Comparison of ENCODE assay signal across 24 mouse cellular contexts in genomic region chrX:111644945-111645344, GRCm38 (mm10). TPM values are rescaled to one million over a fixed set of nuclear protein-coding genes. Genes with fewer than 3 reads are reported as not detected.
DNase-seq lines count a peak whose midpoint lies in the region; ATAC-seq and TF ChIP-seq lines count a peak whose summit lies in the region.
"Had no signal": no experiment of that assay in that cellular context is flagged by ENCODE, and none has a peak within 500 bp of the region (broad histone marks: within the 10 kb centered on the region; RNA-seq: fewer than 3 reads in every experiment).

No protein-coding gene starts in this region.

- H3K4me1 ChIP-seq in ES-Bruce4 (ENCODE audit: control insufficient read depth, insufficient read depth, low read length), result no peaks in the 10 kb centered on the region
- no peaks in the 10 kb centered on the region for H3K4me1 ChIP-seq in intestine, embryonic 16.5 days (ENCODE audit: control insufficient read depth, insufficient read depth, low read length)
- H3K4me1 ChIP-seq in liver, embryonic 11.5 days (replicated peaks; ENCODE audit: control insufficient read depth, insufficient read depth, low read length), result no peaks in the 10 kb centered on the region
- H3K4me1 ChIP-seq in heart, adult 2 months (ENCODE audit: control insufficient read depth, insufficient read depth, low read length), result no peaks in the 10 kb centered on the region
- no peaks in the 10 kb centered on the region for H3K4me1 ChIP-seq in midbrain, postnatal 0 days (ENCODE audit: insufficient read depth, low read length)
- H3K4me1 ChIP-seq: embryonic facial prominence, embryonic 10.5 days; embryonic facial prominence, embryonic 12.5 days; forebrain, embryonic 13.5 days; forebrain, embryonic 15.5 days had no signal

- no peak for TF ChIP-seq CTCF in ES-Bruce4 (IDR thresholded peaks at IDR 0.05; ENCODE audit: low read depth, low read length)
- no peak for TF ChIP-seq CTCF in heart, adult 2 months (IDR thresholded peaks at IDR 0.05)
- no peak for TF ChIP-seq CTCF in midbrain, postnatal 0 days (IDR thresholded peaks at IDR 0.05)

- no peak overlapping the region for H3K27ac ChIP-seq in ES-Bruce4 (ENCODE audit: insufficient read depth, low read length)
- no peak overlapping the region for H3K27ac ChIP-seq in intestine, embryonic 16.5 days (ENCODE audit: low read length)
- no peak overlapping the region for H3K27ac ChIP-seq in liver, embryonic 11.5 days (ENCODE audit: low read depth, low read length)
- no peak overlapping the region for H3K27ac ChIP-seq in heart, adult 2 months
- no peak overlapping the region for H3K27ac ChIP-seq in midbrain, postnatal 0 days (ENCODE audit: low read depth, low read length)
- H3K27ac ChIP-seq: embryonic facial prominence, embryonic 10.5 days; embryonic facial prominence, embryonic 12.5 days; forebrain, embryonic 13.5 days; forebrain, embryonic 15.5 days had no signal

- no peak for TF ChIP-seq POLR2A in ES-Bruce4 (IDR thresholded peaks at IDR 0.05; ENCODE audit: insufficient read depth, low read length)
- no peak for TF ChIP-seq POLR2A in heart, adult 2 months (IDR thresholded peaks at IDR 0.05; ENCODE audit: insufficient read depth, low read depth, low read length)

- 0 out of 2 replicates have a peak, but pooled peaks have one; percentile 25 for TF ChIP-seq EP300 in ES-Bruce4 (IDR thresholded peaks at IDR 0.05; ENCODE audit: insufficient read depth, low read depth, low read length)
- TF ChIP-seq EP300 in heart, adult 2 months (IDR thresholded peaks at IDR 0.05; ENCODE audit: insufficient read depth, low read depth, low read length), result no peak

- no peak overlapping the region for H3K9ac ChIP-seq in ES-Bruce4 (ENCODE audit: low read depth, poor library complexity, severe bottlenecking)
- no peak overlapping the region for H3K9ac ChIP-seq in intestine, embryonic 16.5 days (ENCODE audit: low read depth, low read length)
- no peak overlapping the region for H3K9ac ChIP-seq in liver, embryonic 11.5 days (ENCODE audit: low read depth, low read length)
- no peak overlapping the region for H3K9ac ChIP-seq in heart, adult 2 months (ENCODE audit: low read depth, low read length)
- H3K9ac ChIP-seq in midbrain, postnatal 0 days (replicated peaks; ENCODE audit: low read length, poor library complexity, severe bottlenecking), result no peak overlapping the region
- H3K9ac ChIP-seq: embryonic facial prominence, embryonic 12.5 days; forebrain, embryonic 13.5 days; forebrain, embryonic 15.5 days; forebrain, postnatal 0 days had no signal

- H3K9me3 ChIP-seq in ES-Bruce4 (replicated peaks; ENCODE audit: control insufficient read depth, insufficient read depth, low read length, poor library complexity, severe bottlenecking), result no peaks in the 10 kb centered on the region
- no peaks in the 10 kb centered on the region for H3K9me3 ChIP-seq in intestine, embryonic 16.5 days (ENCODE audit: control insufficient read depth, low read length)
- no peaks in the 10 kb centered on the region for H3K9me3 ChIP-seq in liver, embryonic 11.5 days (ENCODE audit: control insufficient read depth, low read length)
- H3K9me3 ChIP-seq in midbrain, postnatal 0 days (ENCODE audit: low read length), result no peaks in the 10 kb centered on the region
- H3K9me3 ChIP-seq: embryonic facial prominence, embryonic 10.5 days; embryonic facial prominence, embryonic 12.5 days; forebrain, embryonic 13.5 days; forebrain, embryonic 15.5 days had no signal

- no peaks in the 10 kb centered on the region for H3K79me2 ChIP-seq in heart, adult 2 months (replicated peaks; ENCODE audit: control insufficient read depth, insufficient read depth, low read length)

- peak; percentile 68 for ATAC-seq in intestine, embryonic 16.5 days
- ATAC-seq in liver, embryonic 11.5 days (replicated peaks; ENCODE audit: low FRiP score), result no peak
- ATAC-seq in midbrain, postnatal 0 days (ENCODE audit: low FRiP score), result no peak
- ATAC-seq: CD4-positive, CD25-positive, alpha-beta regulatory T cell, adult 4 months; forebrain, embryonic 13.5 days; forebrain, embryonic 15.5 days; forebrain, postnatal 0 days had no signal

- peak; percentile 1 for DNase-seq in 3T3-L1 (ENCODE audit: low read depth, low spot score)
- DNase-seq in yolk sac, embryonic 10.5 days (ENCODE audit: low spot score), result peak; percentile 56
- no peak for DNase-seq in liver, embryonic 11.5 days (ENCODE audit: low spot score)
- no peak for DNase-seq in heart, adult 2 months
- no peak for DNase-seq in midbrain, postnatal 0 days (ENCODE audit: low spot score)
- DNase-seq: adrenal gland, adult 2 months; adrenal gland, postnatal 10 days; adrenal gland, postnatal 25 days; B cell, adult 2 months; cerebellum, adult 11-12 months; cerebellum, adult 2 months; cerebellum, adult 9-10 months; cerebellum, postnatal 10 days; cerebellum, postnatal 25 days; forebrain, postnatal 0 days had no signal

- no peak overlapping the region for H3K4me3 ChIP-seq in ES-Bruce4 (ENCODE audit: low read depth, low read length)
- no peak overlapping the region for H3K4me3 ChIP-seq in intestine, embryonic 16.5 days (ENCODE audit: low read length)
- no peak overlapping the region for H3K4me3 ChIP-seq in liver, embryonic 11.5 days (ENCODE audit: low read depth, low read length)
- no peak overlapping the region for H3K4me3 ChIP-seq in heart, adult 2 months
- H3K4me3 ChIP-seq in midbrain, postnatal 0 days (ENCODE audit: low read depth, low read length), result no peak overlapping the region
- H3K4me3 ChIP-seq: embryonic facial prominence, embryonic 10.5 days; embryonic facial prominence, embryonic 12.5 days; forebrain, embryonic 13.5 days; forebrain, embryonic 15.5 days had no signal

- intact Hi-C loops in heart, adult 2 months (cut with DNase I), result no loop called here

- H3K27me3 ChIP-seq in ES-Bruce4 (ENCODE audit: control insufficient read depth, insufficient read depth, low read length, poor library complexity, severe bottlenecking), result no peaks in the 10 kb centered on the region
- H3K27me3 ChIP-seq in intestine, embryonic 16.5 days (replicated peaks; ENCODE audit: control insufficient read depth, insufficient read depth, low read length), result no peaks in the 10 kb centered on the region
- no peaks in the 10 kb centered on the region for H3K27me3 ChIP-seq in liver, embryonic 11.5 days (replicated peaks; ENCODE audit: control insufficient read depth, insufficient read depth, low read length)
- H3K27me3 ChIP-seq in heart, adult 2 months (ENCODE audit: control insufficient read depth, insufficient read depth, low read length), result no peaks in the 10 kb centered on the region
- no peaks in the 10 kb centered on the region for H3K27me3 ChIP-seq in midbrain, postnatal 0 days (ENCODE audit: insufficient read depth, low read length)
- H3K27me3 ChIP-seq: CH12.LX; embryonic facial prominence, embryonic 12.5 days; forebrain, embryonic 13.5 days; forebrain, embryonic 15.5 days had no signal

- H3K36me3 ChIP-seq in ES-Bruce4 (ENCODE audit: control insufficient read depth, insufficient read depth, low read length, poor library complexity, severe bottlenecking), result no peaks in the 10 kb centered on the region
- H3K36me3 ChIP-seq in intestine, embryonic 16.5 days (ENCODE audit: control insufficient read depth, insufficient read depth, low read length), result no peaks in the 10 kb centered on the region
- no peaks in the 10 kb centered on the region for H3K36me3 ChIP-seq in liver, embryonic 11.5 days (ENCODE audit: control insufficient read depth, insufficient read depth, low read length)
- no peaks in the 10 kb centered on the region for H3K36me3 ChIP-seq in heart, adult 2 months (ENCODE audit: control insufficient read depth, insufficient read depth, low read length)
- H3K36me3 ChIP-seq in midbrain, postnatal 0 days (ENCODE audit: insufficient read depth, low read length), result no peaks in the 10 kb centered on the region
- H3K36me3 ChIP-seq: embryonic facial prominence, embryonic 10.5 days; embryonic facial prominence, embryonic 12.5 days; forebrain, embryonic 15.5 days had no signal

- WGBS in intestine, embryonic 16.5 days, result 51% methylated on average over 4 of the region's 4 CpGs
- 66% methylated on average over 4 of the region's 4 CpGs for WGBS in liver, embryonic 11.5 days
- 69% methylated on average over 4 of the region's 4 CpGs for WGBS in heart, adult 2 months
- 87% methylated on average over 4 of the region's 4 CpGs for WGBS in midbrain, postnatal 0 days

- no peak overlapping the region for H3K4me2 ChIP-seq in intestine, embryonic 16.5 days (ENCODE audit: low read depth, low read length)
- H3K4me2 ChIP-seq in liver, embryonic 11.5 days, result no peak overlapping the region
- H3K4me2 ChIP-seq in midbrain, postnatal 0 days (ENCODE audit: low read depth, low read length, poor library complexity, severe bottlenecking), result no peak overlapping the region
- H3K4me2 ChIP-seq: embryonic facial prominence, embryonic 12.5 days; forebrain, embryonic 13.5 days; forebrain, embryonic 15.5 days had no signal

RNA-seq across cellular contexts. Expression of gene Hdx, which starts 51.9 kb away (rescaled TPM):
- 5.4 TPM in 2 replicates for polyA plus RNA-seq in ES-Bruce4 (2011; ENCODE audit: insufficient read depth, insufficient read length, low read depth, missing spikeins)
- polyA plus RNA-seq in intestine, embryonic 16.5 days (2015; fragmentation: Nextera tagmentation; extraction: Ambion mirVana), result 0.39 and 0.42 TPM in 2 replicates
- 0.47 and 0.49 TPM in 2 replicates for polyA plus RNA-seq in liver, embryonic 11.5 days (2014; fragmentation: Nextera tagmentation; extraction: Ambion mirVana)
- total RNA-seq in heart, adult 2 months (2021), result under 1 TPM; 0.16 TPM
- 0.12 and 0.15 TPM in 2 replicates for polyA plus RNA-seq in heart, adult 2 months (2012; rRNA removed)
- 2.2 and 4.2 TPM in 2 replicates for total RNA-seq in midbrain, postnatal 0 days (2014; rRNA removed)
- 0.93 and 1.0 TPM in 2 replicates for polyA plus RNA-seq in midbrain, postnatal 0 days (2015; fragmentation: Nextera tagmentation; extraction: Ambion mirVana)
- total RNA-seq: CH12.LX, MEL had no signal

Comparison
In these comparisons a context has a peak if more than half of its experiments do, and no peak if none do; other contexts are left out.
1. DNase-seq: peak in 3T3-L1 (single experiment) and yolk sac, embryonic 10.5 days (single experiment); none in liver, embryonic 11.5 days (single experiment), heart, adult 2 months (0 of 2) and midbrain, postnatal 0 days (single experiment).